Mouse (Mus musculus): ENCODE data around the gene Fbln5.

Gene Fbln5

DNA sequence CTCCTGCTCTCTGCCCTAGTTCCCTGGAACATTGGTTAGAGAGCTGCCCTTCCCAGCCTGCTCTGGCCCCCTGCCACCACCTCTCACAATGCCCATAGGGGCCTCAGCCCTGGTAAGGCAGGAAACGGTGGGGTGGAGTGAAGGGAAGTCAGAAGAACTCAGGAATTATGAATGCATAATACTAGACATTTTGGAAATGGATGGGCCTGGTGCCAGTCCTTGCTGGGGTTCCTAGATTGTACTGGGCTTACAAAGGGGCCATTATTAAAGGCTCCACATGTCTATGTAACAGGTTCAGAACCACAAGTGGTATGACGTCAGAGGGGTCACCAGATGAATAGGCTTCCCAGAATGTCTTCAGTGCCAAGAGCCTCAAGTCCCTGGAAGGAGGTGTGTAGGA, 11.5 kb downstream of the Fbln5 start:
- DNase-seq = no peak

DNA sequence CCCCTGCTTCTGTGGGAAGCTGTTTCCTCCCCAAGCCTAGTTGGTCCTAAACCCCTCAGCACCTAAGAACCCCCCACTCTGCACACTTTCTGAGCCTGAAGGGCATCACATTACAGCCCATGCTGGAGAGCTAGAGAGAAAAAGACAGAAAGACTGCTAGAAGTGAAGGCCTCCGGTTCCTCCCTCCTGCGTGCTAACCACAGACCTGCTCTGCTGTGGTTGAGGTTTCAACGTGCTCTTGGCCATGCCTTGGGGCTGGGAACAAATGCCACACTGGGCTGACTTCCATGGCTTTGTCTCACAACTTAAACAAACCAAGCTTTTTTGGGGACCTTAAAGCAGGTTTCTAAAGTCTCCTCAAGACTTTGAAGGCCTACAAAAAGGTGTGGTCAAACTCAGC, 16.4 kb downstream of the Fbln5 start:
- no peak for DNase-seq

GRCm38 (mm10) chr12:101801744-101802143, 17.1 kb downstream of the Fbln5 start:
- no peak for DNase-seq

- no peak for DNase-seq
These were observed 17.8 kb downstream of the Fbln5 start for GRCm38 (mm10) chr12:101801051-101801450.

- DNase-seq = no peak
These were observed 20.5 kb downstream of the Fbln5 start for GRCm38 (mm10) chr12:101798189-101798922.

- no peak for DNase-seq
These were observed 24.4 kb downstream of the Fbln5 start for GRCm38 (mm10) chr12:101794458-101794857.

DNA sequence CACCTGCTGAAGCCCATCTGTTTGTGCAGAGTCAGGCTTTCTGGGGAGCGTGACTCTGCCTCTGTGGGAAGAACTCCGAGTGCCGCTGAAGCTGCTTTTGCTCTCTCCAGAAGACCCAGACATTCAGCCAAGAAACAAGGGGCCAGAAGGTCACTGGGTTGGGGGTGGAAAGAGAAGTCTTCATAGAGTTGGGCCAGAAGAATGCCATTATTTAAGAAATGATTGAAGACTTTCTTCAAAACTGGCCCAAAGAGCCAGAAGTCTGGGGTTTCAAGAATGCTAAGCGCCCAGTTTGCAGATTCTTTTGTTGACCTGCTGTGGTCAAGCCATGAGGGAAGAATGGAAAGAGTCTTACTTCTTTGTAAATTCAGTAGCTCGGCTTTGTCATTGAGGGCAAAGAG, 25.6 kb downstream of the Fbln5 start:
- DNase-seq = no peak

- no peak for DNase-seq
These were observed 26.2 kb downstream of the Fbln5 start for GRCm38 (mm10) chr12:101792684-101793083.

DNA sequence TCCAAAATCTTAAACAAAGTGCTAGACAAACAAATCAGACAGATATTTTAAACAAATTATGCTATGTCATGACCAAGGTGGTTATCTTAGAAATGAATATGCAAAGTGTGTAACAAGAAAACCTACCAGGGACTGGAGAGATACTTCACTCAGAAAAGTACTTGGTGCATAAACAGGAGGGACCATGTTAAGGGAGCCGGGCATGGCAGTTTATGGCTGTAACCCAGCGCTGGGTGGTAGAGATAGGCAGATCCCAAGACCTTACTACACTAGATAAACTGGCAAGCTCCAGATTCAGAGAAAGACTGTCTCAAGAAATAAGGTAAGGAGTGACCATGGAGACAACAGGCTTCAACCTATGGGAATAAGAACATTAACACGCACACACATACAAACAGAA, 29.1 kb downstream of the Fbln5 start:
- DNase-seq = no peak

DNA sequence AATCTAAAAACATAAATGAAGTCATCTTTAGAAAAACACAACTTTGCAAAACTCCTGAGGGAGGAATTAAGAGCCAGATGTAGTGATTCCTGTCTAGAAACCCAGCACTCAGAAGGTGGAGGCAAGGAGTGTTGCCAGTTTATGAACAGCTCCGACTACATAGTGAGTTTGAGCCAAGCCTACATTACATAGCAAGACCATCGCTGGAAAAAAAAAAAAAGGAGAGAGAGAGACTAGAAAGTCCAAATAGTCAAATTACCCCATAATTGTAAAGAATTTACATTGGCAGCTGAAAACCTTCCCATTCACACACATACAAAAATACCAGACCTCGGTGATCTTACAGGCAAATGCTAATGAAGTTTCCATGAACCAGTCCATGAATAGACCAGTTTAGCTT, 29.6 kb downstream of the Fbln5 start:
- no peak for DNase-seq

DNA sequence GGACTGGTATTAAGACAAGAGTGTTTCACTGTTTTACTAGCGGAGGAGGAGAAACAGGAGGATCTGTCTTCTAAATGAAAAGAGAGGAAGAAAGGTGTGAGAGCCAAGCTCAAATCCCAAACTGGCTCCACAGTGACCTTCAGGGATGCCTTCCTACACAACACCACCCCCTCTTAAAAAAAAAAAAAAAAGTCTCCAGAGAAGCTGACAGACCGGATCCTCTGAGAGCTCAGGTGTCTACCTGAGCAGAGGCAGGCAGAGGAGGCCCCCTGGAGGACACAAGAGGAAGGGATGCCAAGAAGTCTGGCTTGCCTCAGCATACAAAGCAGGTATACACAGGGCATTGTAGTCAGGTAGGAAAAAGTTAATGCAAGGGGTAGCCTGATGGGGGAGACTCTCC, 36.1 kb downstream of the Fbln5 start:
- DNase-seq = no peak

DNA sequence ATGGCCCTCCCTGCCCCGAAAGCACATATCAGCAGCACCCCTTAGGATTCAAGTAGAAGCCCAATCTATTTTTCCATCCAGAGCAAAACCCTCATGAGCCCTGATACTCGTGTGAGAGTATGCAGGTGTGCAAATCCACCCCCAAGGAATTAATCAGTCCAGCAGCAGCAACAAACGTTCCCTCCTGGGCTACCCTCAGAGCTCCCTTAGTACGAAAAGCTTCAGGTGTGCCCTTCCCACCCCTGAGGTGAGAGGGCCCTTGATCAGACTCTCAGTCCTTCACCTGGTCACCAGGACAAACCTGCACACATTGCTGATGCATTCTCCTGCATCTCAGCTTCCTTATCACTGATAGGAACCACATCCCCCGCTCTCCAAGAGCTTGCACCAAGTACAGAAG, 37.9 kb downstream of the Fbln5 start:
- no peak for DNase-seq

DNA sequence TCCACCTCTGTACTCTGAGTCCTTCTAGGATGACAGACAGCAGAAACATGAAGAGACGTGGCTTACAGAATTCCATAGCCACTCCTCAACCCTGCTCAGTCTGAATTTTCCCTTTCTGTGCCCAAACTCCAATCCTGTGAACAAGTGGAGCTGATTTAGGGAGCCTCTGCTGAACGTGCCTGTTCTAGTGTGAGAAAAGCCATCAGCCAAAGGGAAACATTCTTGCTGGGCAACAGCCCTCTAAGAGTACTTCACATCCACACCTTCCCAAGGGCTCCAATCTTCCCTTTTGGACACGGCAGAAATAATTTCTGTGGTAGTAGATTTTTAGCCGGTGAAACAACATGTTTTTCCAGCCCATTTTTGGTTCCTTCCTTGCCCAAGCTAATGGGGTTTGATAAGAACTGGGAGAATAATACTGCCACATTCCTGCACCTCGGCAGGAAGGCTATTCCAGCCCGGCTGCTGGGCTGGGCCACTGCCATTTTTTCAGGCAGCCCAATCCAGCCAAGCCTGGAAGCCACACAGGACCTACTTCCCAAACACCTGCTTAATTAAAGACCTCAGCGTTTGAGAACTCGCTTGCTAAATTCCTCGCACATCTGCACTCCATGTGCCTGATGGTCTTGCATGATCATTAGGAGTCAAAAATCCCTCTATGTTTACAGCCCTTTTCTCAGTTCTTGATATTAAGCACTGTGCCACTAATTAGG, 41.1 kb downstream of the Fbln5 start:
- no peak for DNase-seq

DNA sequence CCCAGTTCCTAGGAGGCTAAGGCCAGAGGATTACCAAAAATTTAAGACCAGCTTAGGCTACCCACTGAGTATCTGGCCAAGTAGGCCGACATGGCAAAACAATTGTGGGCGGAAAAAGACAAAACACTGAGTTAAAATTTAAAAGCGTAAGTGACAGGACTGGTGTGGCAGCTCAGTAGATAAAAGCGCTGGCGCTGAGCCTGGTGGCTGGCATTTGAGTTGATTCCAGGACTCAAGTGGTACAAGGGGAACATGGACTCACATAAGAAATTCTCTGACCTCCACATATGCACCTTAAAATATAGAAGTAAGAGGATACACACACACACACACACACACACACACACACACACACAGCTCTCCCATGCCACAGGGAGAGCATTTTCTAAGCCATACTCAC, 42.5 kb downstream of the Fbln5 start:
- DNase-seq = no peak

DNA sequence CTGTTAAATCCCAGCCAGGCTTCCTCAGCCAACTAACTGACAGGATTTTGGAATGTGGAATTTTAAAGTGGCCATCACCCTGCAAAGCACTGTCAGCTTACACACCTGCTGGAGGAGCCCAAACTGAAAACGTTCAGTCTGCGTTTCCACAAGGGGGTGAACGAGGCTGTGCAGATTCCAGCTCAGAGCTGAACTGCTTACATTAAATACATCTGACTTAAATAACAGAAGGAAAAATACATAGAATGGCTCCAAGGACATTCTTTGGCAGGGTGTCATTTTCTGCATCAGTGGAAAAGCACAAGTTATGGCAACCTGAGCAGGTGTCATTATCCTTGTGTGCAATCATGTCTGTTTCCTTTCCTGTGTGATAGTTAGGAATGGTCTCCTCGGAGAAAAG, 44.7 kb downstream of the Fbln5 start:
- DNase-seq = no peak

- no peak for DNase-seq
These were observed 45.9 kb downstream of the Fbln5 start for GRCm38 (mm10) chr12:101772962-101773361.

GRCm38 (mm10) chr12:101770283-101771015, 48.4 kb downstream of the Fbln5 start:
- DNase-seq = no peak

- no peak for DNase-seq
These were observed 51.4 kb downstream of the Fbln5 start for GRCm38 (mm10) chr12:101767306-101768053.

DNA sequence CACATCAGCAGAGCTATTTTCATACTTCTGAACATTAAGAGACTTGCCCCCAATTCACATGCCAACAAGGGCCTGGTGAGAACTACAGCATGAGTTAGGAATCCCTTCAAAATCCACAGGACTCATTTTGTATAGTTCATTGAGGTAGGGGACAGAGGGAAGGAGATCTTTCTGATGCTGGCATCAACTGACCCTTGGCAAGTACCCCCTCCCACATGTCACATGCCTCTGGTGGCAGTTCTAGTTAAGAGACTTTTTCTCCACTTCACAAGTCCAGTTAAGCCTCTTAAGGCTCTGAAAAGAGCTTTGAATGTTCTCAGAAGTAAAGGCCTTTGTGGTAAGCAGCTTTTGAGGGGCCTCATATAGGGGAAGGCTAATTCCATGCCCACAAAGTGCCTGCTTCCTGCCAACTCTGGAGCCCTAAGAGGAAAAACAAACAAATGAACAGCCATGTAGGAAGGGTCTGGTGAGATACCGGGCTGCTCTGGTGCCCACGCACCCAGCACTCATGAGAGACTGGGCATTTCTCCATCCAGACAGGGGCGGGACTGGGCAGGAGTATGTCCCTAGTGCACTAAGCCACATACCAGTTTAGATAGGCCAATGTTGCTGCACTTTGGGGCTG, 52.5 kb downstream of the Fbln5 start:
- no peak for DNase-seq

DNA sequence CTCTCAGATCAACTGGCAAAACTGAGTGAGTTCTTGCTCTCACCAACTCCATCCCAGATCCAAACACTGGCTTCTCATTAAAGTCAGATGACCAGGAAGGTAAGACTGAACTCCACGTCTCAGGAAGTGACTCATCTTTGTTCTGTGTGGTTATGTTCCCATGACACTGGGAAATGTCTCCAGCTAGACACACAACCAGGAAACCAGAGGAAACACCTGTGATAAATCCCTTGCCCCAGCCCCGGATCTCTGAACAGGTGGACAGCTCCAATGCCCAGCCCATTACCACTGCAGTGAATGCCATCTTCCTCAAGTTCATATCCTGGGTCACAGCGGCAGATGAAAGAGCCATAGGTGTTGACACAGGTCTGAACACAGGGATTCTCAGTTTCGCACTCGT, 54.0 kb downstream of the Fbln5 start:
- DNase-seq = no peak

DNA sequence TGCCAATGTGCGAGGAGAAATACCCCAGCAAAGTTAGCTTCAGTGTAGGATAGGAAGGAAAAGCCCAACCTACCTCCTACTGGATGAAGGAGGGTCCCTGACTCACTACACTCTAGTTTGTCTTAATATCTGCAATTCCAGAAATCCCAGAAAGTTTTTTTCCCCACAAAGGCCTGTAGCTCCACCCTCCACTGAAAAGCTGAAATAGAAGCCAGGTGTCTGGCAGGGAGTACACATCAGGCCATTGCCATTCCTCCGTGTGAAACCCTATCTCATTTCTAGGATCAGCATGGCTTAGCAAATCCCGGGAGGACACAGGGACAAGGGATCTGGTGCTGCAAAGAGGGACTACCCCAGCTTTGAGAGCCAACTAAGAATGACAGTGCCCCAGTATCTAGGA, 55.8 kb downstream of the Fbln5 start:
- DNase-seq = no peak

GRCm38 (mm10) chr12:101762054-101762453, 56.8 kb downstream of the Fbln5 start:
- no peak for DNase-seq
